Mouse (Mus musculus): ENCODE results near the gene Fcnb.

Fcnb gene

GRCm38 (mm10) chr2:28086112-28086511 lies 1.4 kb upstream of the Fcnb start:
- no peak for DNase-seq (ENCODE audit: low read depth in 2 of 2, low spot score in 2 of 2)

GRCm38 (mm10) chr2:28075616-28076187 lies 9.0 kb downstream of the Fcnb start:
- DNase-seq (ENCODE audit: low read depth in 2 of 2, low spot score in 2 of 2), result no peak

- no peak for DNase-seq (ENCODE audit: low read depth in 2 of 2, low spot score in 2 of 2)
Observed at GRCm38 (mm10) chr2:28068537-28068878, 16.2 kb downstream of the Fcnb start.

GRCm38 (mm10) chr2:28067821-28068536 lies 16.7 kb downstream of the Fcnb start:
- DNase-seq (ENCODE audit: low read depth in 2 of 2, low spot score in 2 of 2), result no peak

GRCm38 (mm10) chr2:28067175-28067574 lies 17.5 kb downstream of the Fcnb start:
- DNase-seq (ENCODE audit: low read depth in 2 of 2, low spot score in 2 of 2), result no peak

GRCm38 (mm10) chr2:28066686-28067085 lies 18.0 kb downstream of the Fcnb start:
- no peak for DNase-seq (ENCODE audit: low read depth in 2 of 2, low spot score in 2 of 2)

- DNase-seq (ENCODE audit: low read depth in 2 of 2, low spot score in 2 of 2), result no peak
Observed at GRCm38 (mm10) chr2:28065081-28065651, 19.5 kb downstream of the Fcnb start.

GRCm38 (mm10) chr2:28064339-28065080 lies 20.2 kb downstream of the Fcnb start:
- no peak for DNase-seq (ENCODE audit: low read depth in 2 of 2, low spot score in 2 of 2)

GRCm38 (mm10) chr2:28063711-28064338 lies 20.9 kb downstream of the Fcnb start:
- DNase-seq (ENCODE audit: low read depth in 2 of 2, low spot score in 2 of 2), result no peak

- no peak for DNase-seq (ENCODE audit: low read depth in 2 of 2, low spot score in 2 of 2)
Observed at GRCm38 (mm10) chr2:28059922-28060321, 24.8 kb downstream of the Fcnb start.

- no peak for DNase-seq (ENCODE audit: low read depth in 2 of 2, low spot score in 2 of 2)
Observed at GRCm38 (mm10) chr2:28047092-28047491, 37.6 kb downstream of the Fcnb start.

- DNase-seq (ENCODE audit: low read depth in 2 of 2, low spot score in 2 of 2), result no peak
Observed at GRCm38 (mm10) chr2:28046311-28046710, 38.4 kb downstream of the Fcnb start.

GRCm38 (mm10) chr2:28044920-28045598 lies 39.6 kb downstream of the Fcnb start:
- no peak for DNase-seq (ENCODE audit: low read depth in 2 of 2, low spot score in 2 of 2)

GRCm38 (mm10) chr2:28040466-28040865 lies 44.2 kb downstream of the Fcnb start:
- DNase-seq (ENCODE audit: low read depth in 2 of 2, low spot score in 2 of 2), result no peak

- no peak for DNase-seq (ENCODE audit: low read depth in 2 of 2, low spot score in 2 of 2)
Observed at GRCm38 (mm10) chr2:28039647-28040325, 44.9 kb downstream of the Fcnb start.

- DNase-seq (ENCODE audit: low read depth in 2 of 2, low spot score in 2 of 2), result no peak
Observed at GRCm38 (mm10) chr2:28038391-28039096, 46.1 kb downstream of the Fcnb start.

- DNase-seq (ENCODE audit: low read depth in 2 of 2, low spot score in 2 of 2), result no peak
Observed at GRCm38 (mm10) chr2:28037505-28038390, 46.9 kb downstream of the Fcnb start.

GRCm38 (mm10) chr2:28036788-28037187 lies 47.9 kb downstream of the Fcnb start:
- DNase-seq (ENCODE audit: low read depth in 2 of 2, low spot score in 2 of 2), result no peak
